24 mouse cellular contexts compared by ENCODE assay signal in the genomic region with DNA sequence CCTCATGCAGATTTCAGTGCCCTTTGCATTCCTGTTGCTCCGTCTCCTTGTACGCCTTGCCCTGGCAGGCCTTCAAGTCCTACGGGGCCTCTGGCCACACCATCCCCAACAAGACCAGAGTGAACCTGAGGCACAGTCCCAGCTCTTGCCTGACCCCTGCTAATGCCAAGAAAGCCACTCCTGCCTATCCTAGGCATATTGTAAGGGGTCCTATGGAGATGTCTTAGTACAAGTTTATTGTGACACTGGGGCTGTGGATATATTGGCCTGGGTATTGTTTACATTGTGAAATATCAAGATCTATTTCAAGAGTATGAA. TPM values are rescaled to one million over a fixed set of nuclear protein-coding genes. Genes with fewer than 3 reads are reported as not detected.
A peak's percentile ranks its signal among the peaks of the same experiment; 100 is the strongest.
DNase-seq lines count a peak whose midpoint lies in the region; ATAC-seq lines count a peak whose summit lies in the region.
"Had no signal": no experiment of that assay in that cellular context is flagged by ENCODE, and none has a peak within 500 bp of the region (broad histone marks: within the 10 kb centered on the region; RNA-seq: fewer than 3 reads in every experiment).

No protein-coding gene starts in this region.

- H3K27me3 ChIP-seq in hindbrain, embryonic 15.5 days: no peaks in the 10 kb centered on the region
- no peaks in the 10 kb centered on the region for H3K27me3 ChIP-seq in hindbrain, embryonic 12.5 days
- no peaks in the 10 kb centered on the region for H3K27me3 ChIP-seq in kidney, embryonic 15.5 days
- H3K27me3 ChIP-seq in midbrain, embryonic 11.5 days (ENCODE audit: control insufficient read depth, insufficient read depth, low read length): no peaks in the 10 kb centered on the region
- no peaks in the 10 kb centered on the region for H3K27me3 ChIP-seq in midbrain, embryonic 13.5 days
- H3K27me3 ChIP-seq: CH12.LX; forebrain, embryonic 15.5 days; limb, embryonic 15.5 days; liver, embryonic 13.5 days; neural tube, embryonic 12.5 days had no signal

- no peaks in the 10 kb centered on the region for H3K9me3 ChIP-seq in hindbrain, embryonic 15.5 days
- no peaks in the 10 kb centered on the region for H3K9me3 ChIP-seq in hindbrain, embryonic 12.5 days (replicated peaks)
- H3K9me3 ChIP-seq in kidney, embryonic 15.5 days (replicated peaks): no peaks in the 10 kb centered on the region
- H3K9me3 ChIP-seq in midbrain, embryonic 11.5 days (ENCODE audit: control insufficient read depth, low read length): no peaks in the 10 kb centered on the region
- no peaks in the 10 kb centered on the region for H3K9me3 ChIP-seq in midbrain, embryonic 13.5 days
- H3K9me3 ChIP-seq: forebrain, embryonic 15.5 days; hindbrain, embryonic 10.5 days; limb, embryonic 15.5 days; liver, embryonic 13.5 days; neural tube, embryonic 12.5 days had no signal

- peak; percentile 37 for DNase-seq in kidney, postnatal 14 days
- DNase-seq in midbrain, embryonic 11.5 days (ENCODE audit: low spot score, missing footprints): peak; percentile 78
- DNase-seq in B cell, adult 2 months: no peak
- DNase-seq: adrenal gland, adult 2 months; adrenal gland, postnatal 36 days; heart, postnatal 14 days; liver, embryonic 13.5 days; right cerebral cortex, postnatal 4 days; thymus, adult 18-20 months; thymus, postnatal 25 days had no signal

- H3K4me2 ChIP-seq in hindbrain, embryonic 15.5 days: no peak overlapping the region
- H3K4me2 ChIP-seq in hindbrain, embryonic 12.5 days (replicated peaks): no peak overlapping the region
- H3K4me2 ChIP-seq in kidney, embryonic 15.5 days: no peak overlapping the region
- no peak overlapping the region for H3K4me2 ChIP-seq in midbrain, embryonic 11.5 days
- no peak overlapping the region for H3K4me2 ChIP-seq in midbrain, embryonic 13.5 days (replicated peaks)
- H3K4me2 ChIP-seq: forebrain, embryonic 15.5 days; limb, embryonic 15.5 days; liver, embryonic 13.5 days; neural tube, embryonic 12.5 days had no signal

- no peak overlapping the region for H3K4me3 ChIP-seq in hindbrain, embryonic 15.5 days
- no peak overlapping the region for H3K4me3 ChIP-seq in hindbrain, embryonic 12.5 days
- H3K4me3 ChIP-seq in kidney, embryonic 15.5 days (replicated peaks): no peak overlapping the region
- no peak overlapping the region for H3K4me3 ChIP-seq in midbrain, embryonic 11.5 days (ENCODE audit: low read depth, low read length)
- H3K4me3 ChIP-seq in midbrain, embryonic 13.5 days (replicated peaks): no peak overlapping the region
- H3K4me3 ChIP-seq: forebrain, embryonic 15.5 days; hindbrain, embryonic 10.5 days; limb, embryonic 15.5 days; liver, embryonic 13.5 days; neural tube, embryonic 12.5 days had no signal

- no peak overlapping the region for H3K27ac ChIP-seq in hindbrain, embryonic 15.5 days (replicated peaks)
- H3K27ac ChIP-seq in hindbrain, embryonic 12.5 days: no peak overlapping the region
- H3K27ac ChIP-seq in kidney, embryonic 15.5 days: no peak overlapping the region
- H3K27ac ChIP-seq in midbrain, embryonic 11.5 days (ENCODE audit: low read depth, low read length): no peak overlapping the region
- no peak overlapping the region for H3K27ac ChIP-seq in midbrain, embryonic 13.5 days
- H3K27ac ChIP-seq: forebrain, embryonic 15.5 days; hindbrain, embryonic 10.5 days; limb, embryonic 15.5 days; liver, embryonic 13.5 days; neural tube, embryonic 12.5 days; stomach, postnatal 0 days had no signal

- WGBS in hindbrain, embryonic 15.5 days: 88% methylated on average over 3 of the region's 3 CpGs
- WGBS in hindbrain, embryonic 12.5 days: 96% methylated on average over 3 of the region's 3 CpGs
- 91% methylated on average over 3 of the region's 3 CpGs for WGBS in kidney, embryonic 15.5 days
- WGBS in midbrain, embryonic 11.5 days: 95% methylated on average over 3 of the region's 3 CpGs
- 90% methylated on average over 3 of the region's 3 CpGs for WGBS in midbrain, embryonic 13.5 days

- no peak overlapping the region for H3K9ac ChIP-seq in hindbrain, embryonic 15.5 days
- no peak overlapping the region for H3K9ac ChIP-seq in hindbrain, embryonic 12.5 days
- no peak overlapping the region for H3K9ac ChIP-seq in kidney, embryonic 15.5 days
- no peak overlapping the region for H3K9ac ChIP-seq in midbrain, embryonic 11.5 days (ENCODE audit: low read length)
- H3K9ac ChIP-seq in midbrain, embryonic 13.5 days (replicated peaks): no peak overlapping the region
- H3K9ac ChIP-seq: forebrain, embryonic 15.5 days; limb, embryonic 15.5 days; liver, embryonic 13.5 days; neural tube, embryonic 12.5 days had no signal

- peaks cover 66% of the 10 kb centered on the region for H3K36me3 ChIP-seq in hindbrain, embryonic 15.5 days
- peaks cover 76% of the 10 kb centered on the region for H3K36me3 ChIP-seq in hindbrain, embryonic 12.5 days
- peaks cover 92% of the 10 kb centered on the region for H3K36me3 ChIP-seq in kidney, embryonic 15.5 days
- no peaks in the 10 kb centered on the region for H3K36me3 ChIP-seq in midbrain, embryonic 11.5 days (ENCODE audit: control insufficient read depth, insufficient read depth, low read length)
- H3K36me3 ChIP-seq in midbrain, embryonic 13.5 days: peaks cover 83% of the 10 kb centered on the region

- ATAC-seq in hindbrain, embryonic 15.5 days (ENCODE audit: low FRiP score, low read depth): peak; percentile 6; the same call in 1 of the 2 replicates
- ATAC-seq in hindbrain, embryonic 12.5 days (ENCODE audit: low FRiP score): no peak
- ATAC-seq in kidney, embryonic 15.5 days (replicated peaks; ENCODE audit: low FRiP score): no peak
- no peak for ATAC-seq in midbrain, embryonic 11.5 days (ENCODE audit: low FRiP score)
- ATAC-seq in midbrain, embryonic 13.5 days: no peak
- ATAC-seq: activated CD4-positive, CD25-positive, alpha-beta regulatory T cell, adult 4 months; forebrain, embryonic 15.5 days; intestine, postnatal 0 days; midbrain, embryonic 16.5 days had no signal

- no peaks in the 10 kb centered on the region for H3K4me1 ChIP-seq in hindbrain, embryonic 15.5 days (replicated peaks)
- H3K4me1 ChIP-seq in hindbrain, embryonic 12.5 days: no peaks in the 10 kb centered on the region
- H3K4me1 ChIP-seq in kidney, embryonic 15.5 days: no peaks in the 10 kb centered on the region
- H3K4me1 ChIP-seq in midbrain, embryonic 11.5 days (ENCODE audit: control insufficient read depth, insufficient read depth, low read length): no peaks in the 10 kb centered on the region
- H3K4me1 ChIP-seq in midbrain, embryonic 13.5 days (replicated peaks): no peaks in the 10 kb centered on the region
- H3K4me1 ChIP-seq: forebrain, embryonic 15.5 days; hindbrain, embryonic 10.5 days; limb, embryonic 15.5 days; neural tube, embryonic 12.5 days had no signal

RNA-seq across cellular contexts. Expression of gene Idua, which starts 13.8 kb away (rescaled TPM):
- 11.0 and 11.8 TPM in 2 replicates for polyA plus RNA-seq in hindbrain, embryonic 15.5 days (2015; fragmentation: Nextera tagmentation; extraction: Ambion mirVana)
- 11.2 and 12.9 TPM in 2 replicates for polyA plus RNA-seq in hindbrain, embryonic 12.5 days (2016; fragmentation: Nextera tagmentation; extraction: Ambion mirVana)
- 10.2 and 11.1 TPM in 2 replicates for polyA plus RNA-seq in kidney, embryonic 15.5 days (2015; fragmentation: Nextera tagmentation; extraction: Ambion mirVana)
- polyA plus RNA-seq in midbrain, embryonic 11.5 days (2014; fragmentation: Nextera tagmentation; extraction: Ambion mirVana): 9.2 TPM in 2 replicates
- 10.6 and 10.7 TPM in 2 replicates for polyA plus RNA-seq in midbrain, embryonic 13.5 days (2015; fragmentation: Nextera tagmentation; extraction: Ambion mirVana)

RNA-seq across cellular contexts. Expression of gene Tmem175, which starts 16.7 kb away (rescaled TPM):
- polyA plus RNA-seq in hindbrain, embryonic 15.5 days (2015; fragmentation: Nextera tagmentation; extraction: Ambion mirVana): 26.3 and 27.1 TPM in 2 replicates
- 21.6 and 22.3 TPM in 2 replicates for polyA plus RNA-seq in hindbrain, embryonic 12.5 days (2016; fragmentation: Nextera tagmentation; extraction: Ambion mirVana)
- polyA plus RNA-seq in kidney, embryonic 15.5 days (2015; fragmentation: Nextera tagmentation; extraction: Ambion mirVana): 25.5 and 28.1 TPM in 2 replicates
- polyA plus RNA-seq in midbrain, embryonic 11.5 days (2014; fragmentation: Nextera tagmentation; extraction: Ambion mirVana): 20.9 and 22.1 TPM in 2 replicates
- 23.7 and 23.8 TPM in 2 replicates for polyA plus RNA-seq in midbrain, embryonic 13.5 days (2015; fragmentation: Nextera tagmentation; extraction: Ambion mirVana)

RNA-seq across cellular contexts. Expression of gene Gak, which starts 16.7 kb away (rescaled TPM):
- polyA plus RNA-seq in hindbrain, embryonic 15.5 days (2015; fragmentation: Nextera tagmentation; extraction: Ambion mirVana): 48.1 and 56.7 TPM in 2 replicates
- 54.3 and 63.2 TPM in 2 replicates for polyA plus RNA-seq in hindbrain, embryonic 12.5 days (2016; fragmentation: Nextera tagmentation; extraction: Ambion mirVana)
- 53.2 and 53.3 TPM in 2 replicates for polyA plus RNA-seq in kidney, embryonic 15.5 days (2015; fragmentation: Nextera tagmentation; extraction: Ambion mirVana)
- polyA plus RNA-seq in midbrain, embryonic 11.5 days (2014; fragmentation: Nextera tagmentation; extraction: Ambion mirVana): 43.3 and 45.3 TPM in 2 replicates
- polyA plus RNA-seq in midbrain, embryonic 13.5 days (2015; fragmentation: Nextera tagmentation; extraction: Ambion mirVana): 50.3 and 51.7 TPM in 2 replicates

RNA-seq across cellular contexts. Expression of gene Dgkq, which starts 23.2 kb away (rescaled TPM):
- polyA plus RNA-seq in hindbrain, embryonic 15.5 days (2015; fragmentation: Nextera tagmentation; extraction: Ambion mirVana): 31.0 and 32.9 TPM in 2 replicates
- polyA plus RNA-seq in hindbrain, embryonic 12.5 days (2016; fragmentation: Nextera tagmentation; extraction: Ambion mirVana): 21.9 and 23.5 TPM in 2 replicates
- 10.3 and 12.6 TPM in 2 replicates for polyA plus RNA-seq in kidney, embryonic 15.5 days (2015; fragmentation: Nextera tagmentation; extraction: Ambion mirVana)
- 8.6 TPM in 2 replicates for polyA plus RNA-seq in midbrain, embryonic 11.5 days (2014; fragmentation: Nextera tagmentation; extraction: Ambion mirVana)
- polyA plus RNA-seq in midbrain, embryonic 13.5 days (2015; fragmentation: Nextera tagmentation; extraction: Ambion mirVana): 23.7 and 26.6 TPM in 2 replicates

RNA-seq across cellular contexts. Expression of gene Slc26a1, which starts 29.1 kb away (rescaled TPM):
- polyA plus RNA-seq in hindbrain, embryonic 15.5 days (2015; fragmentation: Nextera tagmentation; extraction: Ambion mirVana): 3.0 and 4.1 TPM in 2 replicates
- 1.6 and 1.7 TPM in 2 replicates for polyA plus RNA-seq in hindbrain, embryonic 12.5 days (2016; fragmentation: Nextera tagmentation; extraction: Ambion mirVana)
- 4.3 and 4.9 TPM in 2 replicates for polyA plus RNA-seq in kidney, embryonic 15.5 days (2015; fragmentation: Nextera tagmentation; extraction: Ambion mirVana)
- polyA plus RNA-seq in midbrain, embryonic 11.5 days (2014; fragmentation: Nextera tagmentation; extraction: Ambion mirVana): 0.69 and 0.81 TPM in 2 replicates
- polyA plus RNA-seq in midbrain, embryonic 13.5 days (2015; fragmentation: Nextera tagmentation; extraction: Ambion mirVana): 1.7 and 2.6 TPM in 2 replicates
- polyA plus RNA-seq: large intestine, adult 2 months had no signal

Comparison
In these comparisons a context has a peak if more than half of its experiments do, and no peak if none do; other contexts are left out.
1. DNase-seq: peak in kidney, postnatal 14 days (single experiment) and midbrain, embryonic 11.5 days (single experiment); none in B cell, adult 2 months (0 of 2).